Mouse (Mus musculus): ENCODE measurements around the gene Trpv3.

- no peak for TF ChIP-seq HCFC1 (IDR thresholded peaks at IDR 0.05; ENCODE audit: borderline replicate concordance, insufficient read depth, low read length)
- no peak for TF ChIP-seq ZC3H11A (IDR thresholded peaks at IDR 0.05; ENCODE audit: borderline replicate concordance, low read depth, low read length)
- TF ChIP-seq MAFK (IDR thresholded peaks at IDR 0.05; ENCODE audit: insufficient read depth, low read depth, low read length): no peak
These were observed 7.6 kb downstream of the Trpv3 start for GRCm38 (mm10) chr11:73274821-73275220.
